Mouse (Mus musculus) CH12.LX (cell line): ENCODE results near the gene Dcpp1. TPM values are rescaled to one million over a fixed set of nuclear protein-coding genes. Genes with fewer than 3 reads are reported as not detected.

Experiments
- DNase-seq: peaks from one replicate; pipeline ENCODE4 v3.0.0-alpha.2; 2013; ENCODE audit errors: extremely low read depth
- H3K27ac ChIP-seq: 2 replicates; pipeline ENCODE4 v1.5.1; 2012; ENCODE audit warnings: low read depth, mild to moderate bottlenecking, control low read depth, moderate library complexity; ENCODE audit not compliant: insufficient read depth
- H3K27me3 ChIP-seq: replicated peaks from 2 replicates; pipeline ENCODE3; 2012; ENCODE audit warnings: inconsistent platforms
- H3K36me3 ChIP-seq, 2 experiments: replicated peaks in 1 of 2; 2 replicates each; pipeline versions ENCODE3 to v1.6.1; 2012; ENCODE audit warnings: inconsistent platforms in 1 of 2, low read length in 1 of 2, mild to moderate bottlenecking in 1 of 2, mixed read lengths in 1 of 2, moderate library complexity in 1 of 2; ENCODE audit not compliant: control insufficient read depth in 1 of 2, insufficient read depth in 1 of 2
- H3K4me1 ChIP-seq, 2 experiments: 2 replicates each; pipeline ENCODE4 v1.6.1; 2012; ENCODE audit warnings: inconsistent platforms in 1 of 2, moderate library complexity in 1 of 2; ENCODE audit not compliant: insufficient read depth in 2 of 2, control insufficient read depth in 1 of 2
- H3K4me2 ChIP-seq: 2 replicates; pipeline ENCODE4 v1.6.1; 2012; ENCODE audit warnings: low read depth, mild to moderate bottlenecking, control low read depth; ENCODE audit not compliant: poor library complexity, insufficient read depth, severe bottlenecking
- H3K4me3 ChIP-seq, 3 experiments: fragments of 150-350 bp in 1 of 3; sonication (generic) in 1 of 3; replicated peaks in 1 of 3; 2 replicates each; pipeline versions ENCODE3 to v1.5.1; 2011 to 2012; ENCODE audit warnings: low read depth in 2 of 3, low read length in 2 of 3, mild to moderate bottlenecking in 2 of 3, moderate library complexity in 2 of 3, control low read depth in 1 of 3, improper control_type of control experiment in 1 of 3, inconsistent platforms in 1 of 3, mixed read lengths in 1 of 3; ENCODE audit not compliant: poor library complexity in 1 of 3
- H3K79me2 ChIP-seq: replicated peaks from 2 replicates; pipeline ENCODE4 v1.6.1; 2012; ENCODE audit warnings: mild to moderate bottlenecking, moderate library complexity; ENCODE audit not compliant: control insufficient read depth, poor library complexity, insufficient read depth, severe bottlenecking; ENCODE audit errors: extremely low read depth
- H3K9ac ChIP-seq: 2 replicates; pipeline ENCODE4 v1.6.1; 2012; ENCODE audit warnings: low read depth, mild to moderate bottlenecking, control low read depth, moderate library complexity; ENCODE audit not compliant: insufficient read depth
- H3K9me3 ChIP-seq: replicated peaks from 2 replicates; pipeline ENCODE3; 2012; ENCODE audit warnings: low read length, inconsistent platforms, mixed read lengths
- BHLHE40 ChIP-seq: IDR thresholded peaks from 2 replicates; pipeline ENCODE4 v1.6.1; 2011; ENCODE audit warnings: mild to moderate bottlenecking, low read depth, low read length, improper control_type of control experiment
- CHD1 ChIP-seq: IDR thresholded peaks from 2 replicates; pipeline ENCODE4 v1.6.1; 2012; ENCODE audit warnings: low read depth, low read length, improper control_type of control experiment, inconsistent platforms
- E2F4 ChIP-seq: IDR thresholded peaks from 2 replicates; pipeline ENCODE4 v1.6.1; 2011; ENCODE audit warnings: low read depth, low read length, improper control_type of control experiment; ENCODE audit not compliant: insufficient replicate concordance
- EP300 ChIP-seq: IDR thresholded peaks from 2 replicates; pipeline ENCODE4 v1.6.1; 2011; ENCODE audit warnings: low read length, improper control_type of control experiment
- HCFC1 ChIP-seq: IDR thresholded peaks from 2 replicates; pipeline ENCODE4 v1.6.1; 2012; ENCODE audit warnings: low read depth, mild to moderate bottlenecking, inconsistent platforms, low read length, improper control_type of control experiment
- KAT2A ChIP-seq: IDR thresholded peaks from 2 replicates; pipeline ENCODE4 v1.6.1; 2012; ENCODE audit warnings: low read length, improper control_type of control experiment, inconsistent platforms; ENCODE audit not compliant: insufficient replicate concordance
- MAFK ChIP-seq: IDR thresholded peaks from 2 replicates; pipeline ENCODE4 v1.6.1; 2011; ENCODE audit warnings: low read length, improper control_type of control experiment; ENCODE audit not compliant: insufficient replicate concordance
- MAX ChIP-seq: IDR thresholded peaks from 2 replicates; pipeline ENCODE4 v1.6.1; 2011; ENCODE audit warnings: low read length, improper control_type of control experiment
- MAZ ChIP-seq: IDR thresholded peaks from 2 replicates; pipeline ENCODE4 v1.6.1; 2012; ENCODE audit warnings: low read depth, mild to moderate bottlenecking, inconsistent platforms, low read length, improper control_type of control experiment, moderate library complexity
- MEF2A ChIP-seq: IDR thresholded peaks from 2 replicates; pipeline ENCODE4 v1.6.1; 2014; ENCODE audit warnings: low read depth, mild to moderate bottlenecking, inconsistent platforms, low read length, improper control_type of control experiment, borderline replicate concordance
- MXI1 ChIP-seq: IDR thresholded peaks from 2 replicates; pipeline ENCODE4 v1.6.1; 2011; ENCODE audit warnings: mild to moderate bottlenecking, low read depth, low read length, improper control_type of control experiment
- MYC ChIP-seq: IDR thresholded peaks from 2 replicates; pipeline ENCODE4 v1.6.1; 2011; ENCODE audit warnings: low read depth, mild to moderate bottlenecking, improper control_type of control experiment, low read length
- NELFE ChIP-seq: IDR thresholded peaks from 2 replicates; pipeline ENCODE4 v1.6.1; 2011; ENCODE audit warnings: low read depth, low read length, improper control_type of control experiment
- POLR2AphosphoS2 ChIP-seq: IDR thresholded peaks from 2 replicates; pipeline ENCODE4 v1.6.1; 2011; ENCODE audit warnings: low read depth, low read length, improper control_type of control experiment
- RCOR1 ChIP-seq: conservative IDR thresholded peaks from 2 replicates; pipeline ENCODE4 v1.6.1; 2012; ENCODE audit warnings: low read depth, mild to moderate bottlenecking, inconsistent platforms, low read length, improper control_type of control experiment
- SIN3A ChIP-seq: IDR thresholded peaks from 2 replicates; pipeline ENCODE4 v1.6.1; 2012; ENCODE audit warnings: low read length, improper control_type of control experiment, inconsistent platforms
- TBP ChIP-seq: conservative IDR thresholded peaks from 2 replicates; pipeline ENCODE4 v1.6.1; 2011; ENCODE audit warnings: low read depth, low read length, improper control_type of control experiment
- TCF12 ChIP-seq: IDR thresholded peaks from 2 replicates; pipeline ENCODE4 v1.6.1; 2014; ENCODE audit warnings: low read depth, mild to moderate bottlenecking, inconsistent platforms, low read length, improper control_type of control experiment
- USF1 ChIP-seq: IDR thresholded peaks from 2 replicates; pipeline ENCODE4 v1.6.1; 2014; ENCODE audit warnings: low read depth, mild to moderate bottlenecking, inconsistent platforms, low read length, improper control_type of control experiment
- USF2 ChIP-seq: conservative IDR thresholded peaks from 2 replicates; pipeline ENCODE4 v1.6.1; 2011; ENCODE audit warnings: low read depth, low read length, improper control_type of control experiment
- ZC3H11A ChIP-seq: IDR thresholded peaks from 2 replicates; pipeline ENCODE4 v1.6.1; 2012; ENCODE audit warnings: low read depth, mild to moderate bottlenecking, inconsistent platforms, low read length, improper control_type of control experiment
- ZMIZ1 ChIP-seq: IDR thresholded peaks from 2 replicates; pipeline ENCODE4 v1.6.1; 2012; ENCODE audit warnings: low read depth, mild to moderate bottlenecking, inconsistent platforms, low read length, improper control_type of control experiment
- ZNF384 ChIP-seq: IDR thresholded peaks from 2 replicates; pipeline ENCODE4 v1.6.1; 2012; ENCODE audit warnings: low read depth, low read length, improper control_type of control experiment, inconsistent platforms
- dilution Hi-C: fragments of 300-500 bp; cut with MboI; formaldehyde crosslinking; loops from 2 replicates; pipeline ENCODE4 v1.14.3; 2020; ENCODE audit warnings: low sequenced_read_pairs; ENCODE audit not compliant: extremely low pct_unique_long_range_greater_than_20kb, extremely low pct_ligation_motif_present
- in situ Hi-C: fragments of 300-500 bp; cut with MboI; formaldehyde crosslinking; loops from 3 replicates; pipeline ENCODE4 v1.14.3; 2019; ENCODE audit warnings: low sequenced_read_pairs, low pct_ligation_motif_present, low pct_unique_long_range_greater_than_20kb, mixed read lengths
- polyA plus RNA-seq: library from polyadenylated mRNA; unstranded; fragments of >175 nt; gene quantifications from 2 replicates; pipeline ENCODE4 v1.2.1, GENCODE M21; 2012; ENCODE audit warnings: low read depth; ENCODE audit not compliant: insufficient read length
- total RNA-seq, 2 experiments: library from RNA; depleted of rRNA; stranded (reverse); fragments of 300-350 nt in 1 of 2; fragments of >200 nt in 1 of 2; gene quantifications; 2 replicates each; pipeline ENCODE4 v1.2.3; 2012 to 2014

Dcpp1 gene
- total and polyA plus RNA-seq, 3 experiments = not detected

DNA sequence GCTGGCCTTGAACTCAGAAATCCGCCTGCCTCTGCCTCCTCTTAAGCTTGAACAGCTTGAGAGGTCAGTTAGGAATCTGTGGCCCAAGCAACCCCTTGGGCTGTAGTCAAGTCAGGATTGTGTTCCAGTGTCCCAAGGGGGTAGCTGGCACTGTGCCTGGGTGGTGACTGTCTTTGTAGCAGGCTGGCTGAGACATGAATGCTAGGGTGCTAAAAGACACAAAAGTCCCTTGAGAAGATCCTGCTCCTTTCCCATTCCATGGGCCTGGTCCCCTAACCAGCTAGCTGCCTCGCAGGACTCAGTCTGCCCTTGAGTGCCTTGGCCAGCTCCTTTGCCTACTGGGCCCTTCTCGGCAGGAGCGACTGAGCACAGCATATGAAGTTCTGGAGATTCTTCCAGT, 17.8 kb upstream of the Dcpp1 start:
- dilution Hi-C loops = no loop called here

DNA sequence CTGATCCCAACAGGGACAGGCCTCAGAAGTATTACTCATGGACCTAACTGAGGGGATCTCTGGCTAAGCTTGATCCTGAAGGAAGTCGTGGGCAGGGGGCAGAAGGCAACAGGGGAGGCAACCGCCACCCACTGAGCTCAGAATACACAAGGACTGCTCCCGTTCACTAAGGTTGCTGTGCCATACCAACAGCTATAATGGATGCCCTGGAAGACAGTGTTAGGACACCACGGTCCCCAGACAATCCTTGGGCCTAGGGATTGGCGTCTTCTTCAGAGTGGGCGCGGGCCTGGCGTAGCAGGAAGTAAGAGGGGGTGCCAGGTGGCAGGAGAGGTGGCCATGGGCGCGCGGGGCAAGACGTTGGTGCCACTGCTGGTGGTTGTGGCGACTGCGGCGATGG, 12.9 kb upstream of the Dcpp1 start, which contains the start of gene Prss21:
Gene Prss21 (plus strand): TSS at position 301 of the 400 bp plus-strand sequence.
- in situ Hi-C loops = loop anchor here (10.0 kb wide), 1 partner anchor 97 kb away; no protein-coding TSS in a partner anchor
- Histone ChIP-seq H3K4me3 (no peak within 1 kb of the TSS), H3K36me3 (no peaks in the 10 kb centered on the region), H3K4me1 (no peaks in the 10 kb centered on the region), H3K9ac (no peak within 1 kb of the TSS), H3K4me2 (no peak within 1 kb of the TSS)
- no peak for DNase-seq
- TF ChIP-seq KAT2A = no peak
- TF ChIP-seq ZNF384 = no peak
- no peak for TF ChIP-seq ZC3H11A
- no peak for TF ChIP-seq USF1
- no peak for TF ChIP-seq E2F4
- TF ChIP-seq ZMIZ1 = no peak
- no peak for TF ChIP-seq BHLHE40
- no peak for TF ChIP-seq HCFC1
- TF ChIP-seq MXI1 = no peak
- TF ChIP-seq, all 38 proteins: peak for 0
- Histone ChIP-seq H3K27ac (no peak within 1 kb of the TSS), H3K79me2 (no peaks in the 10 kb centered on the region), H3K9me3 (peaks cover 13% of the 10 kb centered on the region), H3K27me3 (peaks cover 22% of the 10 kb centered on the region)
- dilution Hi-C loops = no loop called here

More for the DNA sequence above, 17.8 kb upstream of the Dcpp1 start:
- no peak overlapping the region for H3K4me2 ChIP-seq
- H3K79me2 ChIP-seq = no peaks in the 10 kb centered on the region
- H3K4me3 ChIP-seq = no peak overlapping the region
- H3K9me3 ChIP-seq = peaks cover 8% of the 10 kb centered on the region
- DNase-seq = no peak
- in situ Hi-C loops = loop anchor here (10.0 kb wide), 1 partner anchor 102 kb away; no protein-coding TSS in a partner anchor
- no peak overlapping the region for H3K27ac ChIP-seq
- H3K36me3 ChIP-seq = no peaks in the 10 kb centered on the region
- TF ChIP-seq MYC (no peak), USF2 (no peak), BHLHE40 (no peak)
- H3K27me3 ChIP-seq = peaks cover 21% of the 10 kb centered on the region
- peaks cover 0 to 6% of the 10 kb centered on the region in 2 experiments; a peak in 1 of 4 replicates for H3K4me1 ChIP-seq
- no peak overlapping the region for H3K9ac ChIP-seq

DNA sequence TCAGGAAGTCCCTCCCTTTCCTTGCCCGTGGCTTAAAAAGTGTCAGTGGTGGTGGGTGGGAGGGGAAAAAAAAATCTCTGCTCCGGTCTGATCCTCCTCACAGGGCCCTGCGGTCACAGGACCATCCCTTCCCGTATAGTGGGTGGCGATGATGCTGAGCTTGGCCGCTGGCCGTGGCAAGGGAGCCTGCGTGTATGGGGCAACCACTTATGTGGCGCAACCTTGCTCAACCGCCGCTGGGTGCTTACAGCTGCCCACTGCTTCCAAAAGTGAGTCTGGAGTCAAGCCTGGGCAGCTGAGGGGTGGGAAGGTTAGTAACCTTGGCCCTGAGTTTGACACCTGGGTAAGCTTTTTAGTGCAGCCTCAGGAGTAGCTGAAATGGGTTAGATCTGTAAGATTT, 12.2 kb upstream of the Dcpp1 start:
- Histone ChIP-seq H3K9me3 (peaks cover 13% of the 10 kb centered on the region), H3K27me3 (peaks cover 23% of the 10 kb centered on the region), H3K27ac (no peak overlapping the region), H3K9ac (no peak overlapping the region), H3K4me2 (no peak overlapping the region), H3K36me3 (no peaks in the 10 kb centered on the region), H3K4me1 (no peaks in the 10 kb centered on the region), H3K79me2 (no peaks in the 10 kb centered on the region), H3K4me3 (no peak overlapping the region)
- dilution Hi-C loops = no loop called here
- no peak for TF ChIP-seq ZC3H11A
- TF ChIP-seq MAFK = no peak
- no peak for TF ChIP-seq CHD1
- no peak for TF ChIP-seq SIN3A
- TF ChIP-seq KAT2A = no peak
- TF ChIP-seq ZNF384 = no peak
- no peak for TF ChIP-seq MEF2A
- TF ChIP-seq POLR2AphosphoS2 = no peak
- TF ChIP-seq EP300 = no peak
- TF ChIP-seq E2F4 = no peak
- TF ChIP-seq RCOR1 = no peak
- no peak for TF ChIP-seq NELFE
- no peak for TF ChIP-seq TBP
- no peak for TF ChIP-seq MAZ
- TF ChIP-seq TCF12 = no peak
- TF ChIP-seq MAX = no peak
- DNase-seq = no peak
- in situ Hi-C loops = loop anchor here (10.0 kb wide), 1 partner anchor 96 kb away; no protein-coding TSS in a partner anchor
